Mouse (Mus musculus) forebrain, embryonic 14.5 days (tissue): Measurements from ENCODE around the gene Ptpn1. TPM values are rescaled to one million over a fixed set of nuclear protein-coding genes. Genes with fewer than 3 reads are reported as not detected.

Experiments used
- ATAC-seq: fragments of 200-750 bp; cut with Nextera tagmentation; 2 replicates; pipeline ENCODE4 v1.8.0; 2017; ENCODE audit warnings: mild to moderate bottlenecking, moderate library complexity
- DNase-seq: peaks from one replicate; pipeline ENCODE4 v3.0.0-alpha.2; 2015; ENCODE audit warnings: low spot score
- H3K27ac ChIP-seq: fragments of 300-500 bp; sonication (generic); 2 replicates; pipeline ENCODE4 v1.5.1; 2014; ENCODE audit warnings: low read depth, mild to moderate bottlenecking, control low read depth, low read length, moderate library complexity
- H3K27me3 ChIP-seq: fragments of 300-500 bp; sonication (generic); replicated peaks from 2 replicates; pipeline ENCODE4 v1.6.1; 2014; ENCODE audit warnings: low read length, control low read depth, mixed read lengths; ENCODE audit not compliant: control insufficient read depth, insufficient read depth
- H3K36me3 ChIP-seq: fragments of 300-500 bp; sonication (generic); 2 replicates; pipeline ENCODE4 v1.6.1; 2014; ENCODE audit warnings: low read length, control low read depth; ENCODE audit not compliant: control insufficient read depth, insufficient read depth
- H3K4me1 ChIP-seq: fragments of 300-500 bp; sonication (generic); 2 replicates; pipeline ENCODE4 v1.6.1; 2014; ENCODE audit warnings: antibody characterized with exemption, low read length, control low read depth; ENCODE audit not compliant: control insufficient read depth, insufficient read depth
- H3K4me2 ChIP-seq: fragments of 300-500 bp; sonication (generic); 2 replicates; pipeline ENCODE4 v1.6.1; 2014; ENCODE audit warnings: mild to moderate bottlenecking, control low read depth, low read length
- H3K4me3 ChIP-seq: fragments of 300-500 bp; sonication (generic); 2 replicates; pipeline ENCODE4 v1.5.1; 2014; ENCODE audit warnings: low read depth, low read length, control low read depth
- H3K9ac ChIP-seq: fragments of 300-500 bp; sonication (generic); 2 replicates; pipeline ENCODE4 v1.6.1; 2014; ENCODE audit warnings: mild to moderate bottlenecking, low read length, control low read depth, moderate library complexity
- H3K9me3 ChIP-seq: fragments of 300-500 bp; sonication (generic); replicated peaks from 2 replicates; pipeline ENCODE4 v1.6.1; 2016; ENCODE audit warnings: low read length, control low read depth, mixed read lengths; ENCODE audit not compliant: control insufficient read depth
- WGBS: fragments of 180-500 bp; shearing (Covaris S2); extraction: QIAGEN DNeasy Blood & Tissue Kit; methylation state at CpG from one replicate; pipeline ENCODE4 v1.1.7; 2014; 5-methylcytosine and 5-hydroxymethylcytosine counted together
- polyA plus RNA-seq: library from polyadenylated mRNA; unstranded; fragments of >200 nt; fragmentation: Nextera tagmentation; extraction: Ambion mirVana; gene quantifications from 2 replicates; pipeline ENCODE4 v1.2.1, GENCODE M21; 2014

Ptpn1 gene
- polyA plus RNA-seq, 1 experiment from 2014 or later: 65.1 TPM

GRCm38 (mm10) chr2:167996672-167997215 lies 64.9 kb downstream of the Ptpn1 start:
- Histone ChIP-seq H3K4me2 (no peak overlapping the region), H3K36me3 (no peaks in the 10 kb centered on the region), H3K4me3 (no peak overlapping the region), H3K27me3 (no peaks in the 10 kb centered on the region), H3K27ac (no peak overlapping the region), H3K4me1 (no peaks in the 10 kb centered on the region), H3K9ac (no peak overlapping the region), H3K9me3 (0 out of 2 replicates have a peak, but pooled peaks cover 3% of the 10 kb centered on the region)
- DNase-seq (no peak), ATAC-seq (no peak)
- 59% methylated on average over 8 of the region's 8 CpGs for WGBS

DNA sequence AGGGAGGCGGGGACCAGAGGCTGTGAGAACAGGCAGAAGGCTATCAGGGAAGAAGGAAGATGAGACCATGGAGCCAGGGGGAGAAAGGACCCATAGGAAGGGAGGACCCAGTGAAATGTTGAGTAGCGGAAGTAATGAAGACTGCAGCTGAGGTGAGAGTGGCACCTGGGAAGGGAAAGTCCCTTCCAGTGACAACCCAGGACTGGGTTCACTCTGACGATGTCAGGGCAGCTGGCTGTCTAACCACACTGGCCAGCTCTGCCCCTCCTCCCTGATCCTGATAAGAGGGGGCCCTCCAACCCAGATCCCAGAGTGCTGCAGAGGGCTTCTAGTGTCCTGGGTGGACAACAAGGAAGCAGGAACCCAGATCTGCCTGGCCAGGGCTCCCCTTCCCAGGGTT lies 65.7 kb downstream of the Ptpn1 start:
- Histone ChIP-seq H3K27ac (no peak overlapping the region), H3K27me3 (no peaks in the 10 kb centered on the region), H3K4me1 (no peaks in the 10 kb centered on the region), H3K4me2 (no peak overlapping the region), H3K36me3 (no peaks in the 10 kb centered on the region), H3K4me3 (no peak overlapping the region), H3K9me3 (0 out of 2 replicates have a peak, but pooled peaks cover 3% of the 10 kb centered on the region), H3K9ac (no peak overlapping the region)
- WGBS: 66% methylated on average over 3 of the region's 3 CpGs
- ATAC-seq (no peak), DNase-seq (no peak)

- Histone ChIP-seq H3K9ac (no peak overlapping the region), H3K36me3 (no peaks in the 10 kb centered on the region), H3K27me3 (no peaks in the 10 kb centered on the region), H3K4me2 (no peak overlapping the region), H3K4me1 (no peaks in the 10 kb centered on the region), H3K9me3 (0 out of 2 replicates have a peak, but pooled peaks cover 3% of the 10 kb centered on the region), H3K4me3 (no peak overlapping the region), H3K27ac (no peak overlapping the region)
- ATAC-seq (no peak), DNase-seq (no peak)
- 66% methylated on average over 3 of the region's 3 CpGs for WGBS
Measured at GRCm38 (mm10) chr2:167999145-167999743, 67.4 kb downstream of the Ptpn1 start.

GRCm38 (mm10) chr2:168002188-168002587 lies 70.3 kb downstream of the Ptpn1 start:
- DNase-seq: no peak
- H3K4me2 ChIP-seq: no peak overlapping the region
- H3K9me3 ChIP-seq: 0 out of 2 replicates have a peak, but pooled peaks cover 3% of the 10 kb centered on the region
- no peak overlapping the region for H3K27ac ChIP-seq
- no peaks in the 10 kb centered on the region for H3K4me1 ChIP-seq
- WGBS: 56% methylated on average over 4 of the region's 4 CpGs
- no peak for ATAC-seq
- no peaks in the 10 kb centered on the region for H3K27me3 ChIP-seq
- H3K4me3 ChIP-seq: no peak overlapping the region
- no peaks in the 10 kb centered on the region for H3K36me3 ChIP-seq
- no peak overlapping the region for H3K9ac ChIP-seq

GRCm38 (mm10) chr2:168002884-168003283 lies 71.0 kb downstream of the Ptpn1 start:
- no peak for ATAC-seq
- 68% methylated on average over 2 of the region's 2 CpGs for WGBS

GRCm38 (mm10) chr2:168003431-168003830 lies 71.6 kb downstream of the Ptpn1 start:
- H3K27me3 ChIP-seq: no peaks in the 10 kb centered on the region
- no peak overlapping the region for H3K27ac ChIP-seq
- no peaks in the 10 kb centered on the region for H3K36me3 ChIP-seq
- H3K4me3 ChIP-seq: no peak overlapping the region
- ATAC-seq (no peak), DNase-seq (no peak)
- no peaks in the 10 kb centered on the region for H3K4me1 ChIP-seq
- H3K9ac ChIP-seq: no peak overlapping the region
- 84% methylated on average over 12 of the region's 12 CpGs for WGBS
- H3K4me2 ChIP-seq: no peak overlapping the region
- 0 out of 2 replicates have a peak, but pooled peaks cover 3% of the 10 kb centered on the region for H3K9me3 ChIP-seq

More at GRCm38 (mm10) chr2:168002884-168003283, 71.0 kb downstream of the Ptpn1 start:
- Histone ChIP-seq H3K36me3 (no peaks in the 10 kb centered on the region), H3K4me1 (no peaks in the 10 kb centered on the region), H3K27me3 (no peaks in the 10 kb centered on the region), H3K9ac (no peak overlapping the region), H3K4me3 (no peak overlapping the region), H3K27ac (no peak overlapping the region), H3K4me2 (no peak overlapping the region), H3K9me3 (0 out of 2 replicates have a peak, but pooled peaks cover 3% of the 10 kb centered on the region)
- no peak for DNase-seq

GRCm38 (mm10) chr2:168004369-168004768 lies 72.5 kb downstream of the Ptpn1 start:
- no peaks in the 10 kb centered on the region for H3K36me3 ChIP-seq
- WGBS: 53% methylated on average over 2 of the region's 2 CpGs
- no peak overlapping the region for H3K9ac ChIP-seq
- 0 out of 2 replicates have a peak, but pooled peaks cover 3% of the 10 kb centered on the region for H3K9me3 ChIP-seq
- no peak for DNase-seq
- no peak overlapping the region for H3K4me2 ChIP-seq
- H3K27me3 ChIP-seq: no peaks in the 10 kb centered on the region
- no peak overlapping the region for H3K27ac ChIP-seq
- H3K4me1 ChIP-seq: no peaks in the 10 kb centered on the region
- no peak for ATAC-seq
- H3K4me3 ChIP-seq: no peak overlapping the region

DNA sequence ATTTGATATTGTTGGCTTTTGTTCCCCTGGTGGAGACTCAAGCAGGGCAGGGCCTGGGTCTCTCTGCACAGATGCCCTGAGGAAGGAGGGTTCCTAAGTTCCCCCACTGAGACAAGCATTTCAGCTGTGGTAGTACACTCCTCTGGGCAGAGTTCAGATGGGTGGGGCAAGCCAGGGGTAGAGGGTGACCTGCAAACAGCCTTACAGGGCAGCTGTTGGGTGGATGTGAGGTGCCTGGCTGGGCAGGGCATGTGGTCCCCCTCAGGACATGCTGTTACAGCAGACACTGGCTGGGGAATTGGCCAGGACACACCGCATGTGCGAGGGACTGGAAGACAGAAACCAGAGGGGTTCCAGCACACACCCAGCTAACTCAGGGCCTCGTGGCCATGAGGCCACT lies 73.1 kb downstream of the Ptpn1 start:
- H3K4me1 ChIP-seq: no peaks in the 10 kb centered on the region
- WGBS: 83% methylated on average over 3 of the region's 3 CpGs
- DNase-seq (no peak), ATAC-seq (no peak)
- no peak overlapping the region for H3K4me2 ChIP-seq
- H3K36me3 ChIP-seq: no peaks in the 10 kb centered on the region
- no peak overlapping the region for H3K9ac ChIP-seq
- no peaks in the 10 kb centered on the region for H3K27me3 ChIP-seq
- H3K4me3 ChIP-seq: no peak overlapping the region
- H3K27ac ChIP-seq: no peak overlapping the region
- 0 out of 2 replicates have a peak, but pooled peaks cover 3% of the 10 kb centered on the region for H3K9me3 ChIP-seq

GRCm38 (mm10) chr2:168005616-168006015 lies 73.8 kb downstream of the Ptpn1 start:
- Histone ChIP-seq H3K9ac (no peak overlapping the region), H3K27ac (no peak overlapping the region), H3K36me3 (no peaks in the 10 kb centered on the region), H3K9me3 (no peaks in the 10 kb centered on the region), H3K4me1 (no peaks in the 10 kb centered on the region), H3K4me3 (no peak overlapping the region), H3K4me2 (no peak overlapping the region), H3K27me3 (no peaks in the 10 kb centered on the region)
- DNase-seq: no peak
- 63% methylated on average over 3 of the region's 3 CpGs for WGBS
- no peak for ATAC-seq
